Mouse (Mus musculus) heart, embryonic 15.5 days (tissue): ENCODE results near the gene Tfeb. TPM values are rescaled to one million over a fixed set of nuclear protein-coding genes. Genes with fewer than 3 reads are reported as not detected.

Experiments used
- ATAC-seq: fragments of 200-750 bp; cut with Nextera tagmentation; replicated peaks from 2 replicates; pipeline ENCODE4 v1.8.0; 2017; ENCODE audit warnings: low read depth, moderate TSS enrichment; ENCODE audit not compliant: insufficient number of reproducible peaks, insufficient read depth, low FRiP score
- H3K27ac ChIP-seq: fragments of 300-500 bp; sonication (generic); 2 replicates; pipeline ENCODE4 v1.5.1; 2015; ENCODE audit warnings: mild to moderate bottlenecking, inconsistent platforms
- H3K27me3 ChIP-seq: fragments of 300-500 bp; sonication (generic); 2 replicates; pipeline ENCODE4 v1.6.1; 2015; ENCODE audit warnings: inconsistent platforms
- H3K36me3 ChIP-seq: fragments of 300-500 bp; sonication (generic); 2 replicates; pipeline ENCODE4 v1.6.1; 2015; ENCODE audit warnings: mild to moderate bottlenecking, inconsistent platforms
- H3K4me1 ChIP-seq: fragments of 300-500 bp; sonication (generic); replicated peaks from 2 replicates; pipeline ENCODE4 v1.6.1; 2015; ENCODE audit warnings: inconsistent platforms
- H3K4me2 ChIP-seq: fragments of 300-500 bp; sonication (generic); 2 replicates; pipeline ENCODE4 v1.6.1; 2015; ENCODE audit warnings: inconsistent platforms, mild to moderate bottlenecking, moderate library complexity
- H3K4me3 ChIP-seq: fragments of 300-500 bp; sonication (generic); 2 replicates; pipeline ENCODE4 v1.5.1; 2015; ENCODE audit warnings: mild to moderate bottlenecking, inconsistent platforms
- H3K9ac ChIP-seq: fragments of 300-500 bp; sonication (generic); 2 replicates; pipeline ENCODE4 v1.6.1; 2015; ENCODE audit warnings: mild to moderate bottlenecking, inconsistent platforms
- H3K9me3 ChIP-seq: fragments of 300-500 bp; sonication (generic); replicated peaks from 2 replicates; pipeline ENCODE4 v1.6.1; 2016; ENCODE audit warnings: inconsistent platforms
- WGBS: fragments of 180-500 bp; shearing (Covaris S2); methylation state at CpG from one replicate; pipeline ENCODE4 v1.1.7; 2015; ENCODE audit warnings: mixed read lengths; 5-methylcytosine and 5-hydroxymethylcytosine counted together
- polyA plus RNA-seq: library from polyadenylated mRNA; unstranded; fragments of >200 nt; fragmentation: Nextera tagmentation; extraction: Ambion mirVana; gene quantifications from 2 replicates; pipeline ENCODE4 v1.2.1, GENCODE M21; 2015

Tfeb gene
- polyA plus RNA-seq = 24.9 and 25.2 TPM in 2 replicates

GRCm38 (mm10) chr17:47736856-47737255 is at the start of gene Tfeb:
Tfeb (plus strand) TSS chr17:47737030.
- H3K4me2 ChIP-seq = peak within 1 kb of the TSS; percentile 94
- no peaks in the 10 kb centered on the region for H3K27me3 ChIP-seq
- no peaks in the 10 kb centered on the region for H3K9me3 ChIP-seq
- ATAC-seq = peak; percentile 72
- peak within 1 kb of the TSS; percentile 96 for H3K27ac ChIP-seq
- WGBS = under 1% methylated on average over 47 of the region's 47 CpGs
- no peaks in the 10 kb centered on the region for H3K36me3 ChIP-seq
- H3K4me3 ChIP-seq = peak within 1 kb of the TSS; percentile 87
- H3K4me1 ChIP-seq = peaks cover 33% of the 10 kb centered on the region
- H3K9ac ChIP-seq = peak within 1 kb of the TSS; percentile 93

- peak overlapping the region; percentile 81 for H3K27ac ChIP-seq
- no peaks in the 10 kb centered on the region for H3K9me3 ChIP-seq
- H3K27me3 ChIP-seq = no peaks in the 10 kb centered on the region; the same call in 1 of the 2 replicates
- peak overlapping the region; percentile 79 for H3K4me3 ChIP-seq
- peak overlapping the region; percentile 97 for H3K4me2 ChIP-seq
- peak overlapping the region; percentile 79 for H3K9ac ChIP-seq
- peaks cover 17% of the 10 kb centered on the region for H3K4me1 ChIP-seq
- H3K36me3 ChIP-seq = peaks cover 24% of the 10 kb centered on the region
- WGBS = under 1% methylated on average over 70 of the region's 70 CpGs
- ATAC-seq = peak; percentile 90
These were observed 49.2 kb upstream of the Tfeb start for GRCm38 (mm10) chr17:47687409-47688343.

- Histone ChIP-seq H3K27me3 (no peaks in the 10 kb centered on the region; the same call in 1 of the 2 replicates), H3K4me3 (peak within 1 kb of the TSS; percentile 79), H3K4me2 (peak within 1 kb of the TSS; percentile 97), H3K36me3 (peaks cover 18% of the 10 kb centered on the region), H3K9me3 (no peaks in the 10 kb centered on the region), H3K27ac (peak within 1 kb of the TSS; percentile 81), H3K9ac (peak within 1 kb of the TSS; percentile 79), H3K4me1 (peaks cover 17% of the 10 kb centered on the region)
- no peak for ATAC-seq
- WGBS = under 1% methylated on average over 9 of the region's 9 CpGs
These were observed 48.6 kb upstream of the Tfeb start, which contains the start of gene Tomm6 for GRCm38 (mm10) chr17:47688344-47688607. Tomm6 (minus strand) TSS chr17:47688386.

GRCm38 (mm10) chr17:47688608-47689575 is 47.9 kb upstream of the Tfeb start, which contains the start of gene Frs3:
Frs3 (plus strand) TSS chr17:47689030.
- Histone ChIP-seq H3K27me3 (no peaks in the 10 kb centered on the region; the same call in 1 of the 2 replicates), H3K9me3 (no peaks in the 10 kb centered on the region), H3K9ac (peak within 1 kb of the TSS; percentile 79), H3K4me3 (peak within 1 kb of the TSS; percentile 79), H3K27ac (peak within 1 kb of the TSS; percentile 81), H3K4me1 (peaks cover 20% of the 10 kb centered on the region), H3K4me2 (peak within 1 kb of the TSS; percentile 97), H3K36me3 (peaks cover 15% of the 10 kb centered on the region)
- peak; percentile 68 for ATAC-seq
- 2% methylated on average over 58 of the region's 58 CpGs for WGBS

- WGBS = 81% methylated on average over 8 of the region's 8 CpGs
- Histone ChIP-seq H3K9me3 (no peaks in the 10 kb centered on the region), H3K4me3 (peak overlapping the region; percentile 79; the same call in 1 of the 2 replicates), H3K27me3 (no peaks in the 10 kb centered on the region; the same call in 1 of the 2 replicates), H3K4me1 (peaks cover 25% of the 10 kb centered on the region), H3K27ac (no peak overlapping the region), H3K9ac (no peak overlapping the region), H3K4me2 (peak overlapping the region; percentile 97; the same call in 1 of the 2 replicates), H3K36me3 (peaks cover 6% of the 10 kb centered on the region)
- no peak for ATAC-seq
These were observed 46.9 kb upstream of the Tfeb start for GRCm38 (mm10) chr17:47689894-47690293.

- Histone ChIP-seq H3K9me3 (no peaks in the 10 kb centered on the region), H3K4me2 (no peak overlapping the region), H3K27ac (no peak overlapping the region), H3K36me3 (no peaks in the 10 kb centered on the region), H3K9ac (no peak overlapping the region), H3K4me3 (no peak overlapping the region), H3K4me1 (peaks cover 30% of the 10 kb centered on the region), H3K27me3 (no peaks in the 10 kb centered on the region; the same call in 1 of the 2 replicates)
- WGBS = 85% methylated on average over 3 of the region's 3 CpGs
- ATAC-seq = no peak
These were observed 45.2 kb upstream of the Tfeb start for GRCm38 (mm10) chr17:47691650-47692049.

GRCm38 (mm10) chr17:47693671-47694441 is 43.0 kb upstream of the Tfeb start:
- ATAC-seq = no peak
- peak overlapping the region; percentile 73 for H3K27ac ChIP-seq

GRCm38 (mm10) chr17:47694442-47694502 is 42.6 kb upstream of the Tfeb start, which contains the start of gene Gm21981:
Gm21981 (minus strand) TSS chr17:47694455.
- peak within 1 kb of the TSS; percentile 73 for H3K27ac ChIP-seq
- peak within 1 kb of the TSS; percentile 81 for H3K9ac ChIP-seq
- no peaks in the 10 kb centered on the region for H3K9me3 ChIP-seq
- no peaks in the 10 kb centered on the region for H3K36me3 ChIP-seq
- peak within 1 kb of the TSS; percentile 85 for H3K4me2 ChIP-seq
- peaks cover 20% of the 10 kb centered on the region for H3K4me1 ChIP-seq
- no peaks in the 10 kb centered on the region; the same call in 1 of the 2 replicates for H3K27me3 ChIP-seq
- 0% methylated on average over 3 of the region's 3 CpGs for WGBS
- ATAC-seq = no peak
- peak within 1 kb of the TSS; percentile 83 for H3K4me3 ChIP-seq

More at GRCm38 (mm10) chr17:47693671-47694441, 43.0 kb upstream of the Tfeb start:
- no peaks in the 10 kb centered on the region; the same call in 1 of the 2 replicates for H3K27me3 ChIP-seq
- H3K9ac ChIP-seq = peak overlapping the region; percentile 81
- peak overlapping the region; percentile 83 for H3K4me3 ChIP-seq
- H3K4me1 ChIP-seq = peaks cover 22% of the 10 kb centered on the region
- H3K9me3 ChIP-seq = no peaks in the 10 kb centered on the region
- no peaks in the 10 kb centered on the region for H3K36me3 ChIP-seq
- H3K4me2 ChIP-seq = peak overlapping the region; percentile 85
- WGBS = 40% methylated on average over 13 of the region's 13 CpGs

- Histone ChIP-seq H3K9me3 (no peaks in the 10 kb centered on the region), H3K9ac (peak within 1 kb of the TSS; percentile 81), H3K27me3 (no peaks in the 10 kb centered on the region; the same call in 1 of the 2 replicates), H3K27ac (peak within 1 kb of the TSS; percentile 73), H3K4me1 (peaks cover 16% of the 10 kb centered on the region), H3K36me3 (no peaks in the 10 kb centered on the region), H3K4me3 (peak within 1 kb of the TSS; percentile 83), H3K4me2 (peak within 1 kb of the TSS; percentile 85)
- peak; percentile 92 for ATAC-seq
- WGBS = under 1% methylated on average over 82 of the region's 82 CpGs
These were observed 42.1 kb upstream of the Tfeb start, which contains the start of gene Prickle4 for GRCm38 (mm10) chr17:47694503-47695336. Prickle4 (minus strand) TSS chr17:47694736.

GRCm38 (mm10) chr17:47695337-47695710 is 41.5 kb upstream of the Tfeb start:
- H3K27me3 ChIP-seq = peaks cover 2% of the 10 kb centered on the region; the same call in 1 of the 2 replicates
- no peak for ATAC-seq
- H3K9me3 ChIP-seq = no peaks in the 10 kb centered on the region
- no peaks in the 10 kb centered on the region for H3K36me3 ChIP-seq
- WGBS = 1% methylated on average over 18 of the region's 23 CpGs
- peak overlapping the region; percentile 83 for H3K4me3 ChIP-seq
- H3K4me1 ChIP-seq = peaks cover 14% of the 10 kb centered on the region
- H3K27ac ChIP-seq = peak overlapping the region; percentile 73
- peak overlapping the region; percentile 85 for H3K4me2 ChIP-seq
- H3K9ac ChIP-seq = peak overlapping the region; percentile 81
